In the genomic region with DNA sequence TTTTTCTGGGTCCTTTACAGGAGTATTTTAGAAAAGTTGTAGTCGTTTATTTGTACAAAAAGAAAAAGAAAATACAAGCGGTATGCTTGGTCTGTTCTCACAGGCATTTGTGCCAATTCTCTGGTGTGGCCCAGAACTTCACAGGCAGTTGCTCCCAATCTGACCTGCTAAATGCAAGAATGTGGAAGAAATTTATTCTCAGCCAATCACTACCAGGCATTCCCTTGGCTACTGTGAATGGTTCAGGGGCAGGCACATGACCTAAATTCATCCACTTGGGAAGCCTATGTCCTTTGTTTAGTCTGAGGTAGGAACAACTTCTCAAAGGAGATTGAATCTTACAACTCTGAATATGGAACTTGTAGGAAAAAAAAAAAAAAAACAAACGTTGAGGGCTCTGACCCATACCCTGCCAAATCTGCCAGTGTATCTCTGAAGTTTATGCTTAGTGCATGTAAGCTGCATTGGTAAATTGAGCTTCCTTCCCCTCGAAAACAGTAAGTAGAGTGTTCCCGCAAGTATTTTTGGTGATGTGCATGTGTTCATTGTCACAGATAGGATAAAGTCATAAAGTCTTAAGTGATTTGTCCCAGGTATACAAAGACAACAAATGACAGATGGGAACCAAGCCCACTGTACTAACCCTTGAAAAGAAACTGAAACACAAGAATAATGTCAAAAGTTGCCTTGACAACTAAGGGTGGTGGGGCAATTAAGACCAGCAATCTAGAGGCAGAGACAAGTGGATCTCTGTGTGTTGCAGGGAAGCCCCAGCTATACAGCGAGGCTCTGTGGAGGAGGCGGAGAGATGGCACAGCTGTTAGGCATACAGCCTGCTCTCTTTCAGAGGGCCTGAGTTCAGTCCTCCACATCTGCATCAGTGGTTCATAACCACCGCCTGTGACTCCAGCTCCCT, we compare ENCODE assay signal across 11 mouse cellular contexts. TPM values are rescaled to one million over a fixed set of nuclear protein-coding genes. Genes with fewer than 3 reads are reported as not detected.
DNase-seq lines count a peak whose midpoint lies in the region; ATAC-seq and TF ChIP-seq lines count a peak whose summit lies in the region.
"Had no signal": no experiment of that assay in that cellular context is flagged by ENCODE, and none has a peak within 500 bp of the region (broad histone marks: within the 10 kb centered on the region; RNA-seq: fewer than 3 reads in every experiment).

No protein-coding gene starts in this region.

- no peak overlapping the region for H3K9ac ChIP-seq in midbrain, embryonic 11.5 days (ENCODE audit: low read length)
- H3K9ac ChIP-seq in hindbrain, embryonic 12.5 days: no peak overlapping the region
- H3K9ac ChIP-seq: liver, embryonic 12.5 days had no signal

- H3K27me3 ChIP-seq in midbrain, embryonic 10.5 days (ENCODE audit: low read depth, poor library complexity, severe bottlenecking): no peaks in the 10 kb centered on the region
- no peaks in the 10 kb centered on the region for H3K27me3 ChIP-seq in midbrain, embryonic 11.5 days (ENCODE audit: control insufficient read depth, insufficient read depth, low read length)
- H3K27me3 ChIP-seq in hindbrain, embryonic 12.5 days: no peaks in the 10 kb centered on the region
- H3K27me3 ChIP-seq: liver, embryonic 12.5 days; Patski had no signal

- peak; percentile 30 for DNase-seq in midbrain, embryonic 10.5 days (ENCODE audit: low spot score)
- DNase-seq in midbrain, embryonic 11.5 days (ENCODE audit: low spot score, missing footprints): no peak
- peak; percentile 81 for DNase-seq in embryo, embryonic 10 days (ENCODE audit: low spot score)
- peak; percentile 89 for DNase-seq in retina, embryonic 14.5 days (ENCODE audit: low spot score)
- no peak for DNase-seq in right cerebral cortex, postnatal 14 days
- DNase-seq in left cerebral cortex, adult 2 months (ENCODE audit: extremely low spot score in 1 of 2, low spot score in 2 of 2): no peak
- DNase-seq: heart, postnatal 14 days; thymus, adult 2 months had no signal

- H3K4me3 ChIP-seq in midbrain, embryonic 10.5 days: no peak overlapping the region
- no peak overlapping the region for H3K4me3 ChIP-seq in midbrain, embryonic 11.5 days (ENCODE audit: low read depth, low read length)
- H3K4me3 ChIP-seq in hindbrain, embryonic 12.5 days: no peak overlapping the region
- no peak overlapping the region for H3K4me3 ChIP-seq in left cerebral cortex, adult 2 months
- H3K4me3 ChIP-seq: liver, embryonic 12.5 days had no signal

- H3K36me3 ChIP-seq in midbrain, embryonic 10.5 days: peaks cover 4% of the 10 kb centered on the region
- H3K36me3 ChIP-seq in midbrain, embryonic 11.5 days (ENCODE audit: control insufficient read depth, insufficient read depth, low read length): no peaks in the 10 kb centered on the region
- H3K36me3 ChIP-seq in hindbrain, embryonic 12.5 days: 0 out of 2 replicates have a peak, but pooled peaks cover under 1% of the 10 kb centered on the region

- ATAC-seq in midbrain, embryonic 11.5 days (ENCODE audit: low FRiP score): no peak
- ATAC-seq in hindbrain, embryonic 12.5 days (ENCODE audit: low FRiP score): no peak
- ATAC-seq: liver, embryonic 12.5 days; Patski had no signal

- no peaks in the 10 kb centered on the region for H3K9me3 ChIP-seq in midbrain, embryonic 10.5 days (replicated peaks)
- no peaks in the 10 kb centered on the region for H3K9me3 ChIP-seq in midbrain, embryonic 11.5 days (ENCODE audit: control insufficient read depth, low read length)
- H3K9me3 ChIP-seq in hindbrain, embryonic 12.5 days (replicated peaks): no peaks in the 10 kb centered on the region
- H3K9me3 ChIP-seq: liver, embryonic 12.5 days had no signal

- TF ChIP-seq CTCF in left cerebral cortex, adult 2 months (IDR thresholded peaks at IDR 0.05): no peak

- intact Hi-C loops in left cerebral cortex, adult 2 months (cut with DNase I): no loop called here

- H3K4me1 ChIP-seq in midbrain, embryonic 10.5 days: peaks cover 28% of the 10 kb centered on the region
- H3K4me1 ChIP-seq in midbrain, embryonic 11.5 days (ENCODE audit: control insufficient read depth, insufficient read depth, low read length): peaks cover 3% of the 10 kb centered on the region; the same call in 1 of the 2 replicates
- peaks cover 6% of the 10 kb centered on the region for H3K4me1 ChIP-seq in hindbrain, embryonic 12.5 days

- 59% methylated on average over 8 of the region's 8 CpGs for WGBS in midbrain, embryonic 10.5 days
- 56% methylated on average over 8 of the region's 8 CpGs for WGBS in midbrain, embryonic 11.5 days
- 44% methylated on average over 8 of the region's 8 CpGs for WGBS in hindbrain, embryonic 12.5 days

- peak overlapping the region; percentile 77 for H3K27ac ChIP-seq in midbrain, embryonic 10.5 days (replicated peaks)
- H3K27ac ChIP-seq in midbrain, embryonic 11.5 days (ENCODE audit: low read depth, low read length): no peak overlapping the region
- peak overlapping the region; percentile 44; the same call in 1 of the 2 replicates for H3K27ac ChIP-seq in hindbrain, embryonic 12.5 days
- H3K27ac ChIP-seq in left cerebral cortex, adult 2 months: no peak overlapping the region
- H3K27ac ChIP-seq: liver, embryonic 12.5 days had no signal

- no peak overlapping the region for H3K4me2 ChIP-seq in midbrain, embryonic 11.5 days
- H3K4me2 ChIP-seq in hindbrain, embryonic 12.5 days (replicated peaks): no peak overlapping the region
- H3K4me2 ChIP-seq: liver, embryonic 12.5 days had no signal

RNA-seq across cellular contexts. Expression of a gene that starts 2.7 kb away (rescaled TPM):
- polyA plus RNA-seq in midbrain, embryonic 10.5 days (2016; fragmentation: Nextera tagmentation; extraction: Ambion mirVana): 746 and 771 TPM in 2 replicates
- 740 and 767 TPM in 2 replicates for polyA plus RNA-seq in midbrain, embryonic 11.5 days (2014; fragmentation: Nextera tagmentation; extraction: Ambion mirVana)
- polyA plus RNA-seq in hindbrain, embryonic 12.5 days (2016; fragmentation: Nextera tagmentation; extraction: Ambion mirVana): 340 and 349 TPM in 2 replicates
- 10 to 100 TPM; 20.6 to 31.7 TPM for total RNA-seq in left cerebral cortex, adult 2 months (2021)

RNA-seq across cellular contexts. Expression of a gene that starts 23.5 kb away (rescaled TPM):
- 2.0 and 3.2 TPM in 2 replicates for polyA plus RNA-seq in midbrain, embryonic 10.5 days (2016; fragmentation: Nextera tagmentation; extraction: Ambion mirVana)
- 3.6 and 4.1 TPM in 2 replicates for polyA plus RNA-seq in midbrain, embryonic 11.5 days (2014; fragmentation: Nextera tagmentation; extraction: Ambion mirVana)
- 4.3 and 4.5 TPM in 2 replicates for polyA plus RNA-seq in hindbrain, embryonic 12.5 days (2016; fragmentation: Nextera tagmentation; extraction: Ambion mirVana)
- 1 to 10 TPM; 2.7 to 3.3 TPM for total RNA-seq in left cerebral cortex, adult 2 months (2021)

Comparison
In these comparisons a context has a peak if more than half of its experiments do, and no peak if none do; other contexts are left out.
1. DNase-seq: peak in midbrain, embryonic 10.5 days (single experiment), embryo, embryonic 10 days (single experiment) and retina, embryonic 14.5 days (single experiment); none in midbrain, embryonic 11.5 days (single experiment), right cerebral cortex, postnatal 14 days (single experiment) and left cerebral cortex, adult 2 months (0 of 2).
2. H3K27ac ChIP-seq: peak in midbrain, embryonic 10.5 days (single experiment) and hindbrain, embryonic 12.5 days (single experiment); none in midbrain, embryonic 11.5 days (single experiment) and left cerebral cortex, adult 2 months (single experiment).